Mouse (Mus musculus): ENCODE measurements around the gene Gpr150. TPM values are rescaled to one million over a fixed set of nuclear protein-coding genes. Genes with fewer than 3 reads are reported as not detected.

The Gpr150 gene
- total RNA-seq, 2 experiments from 2014 or later = 0.14 TPM; not detected in 1

DNA sequence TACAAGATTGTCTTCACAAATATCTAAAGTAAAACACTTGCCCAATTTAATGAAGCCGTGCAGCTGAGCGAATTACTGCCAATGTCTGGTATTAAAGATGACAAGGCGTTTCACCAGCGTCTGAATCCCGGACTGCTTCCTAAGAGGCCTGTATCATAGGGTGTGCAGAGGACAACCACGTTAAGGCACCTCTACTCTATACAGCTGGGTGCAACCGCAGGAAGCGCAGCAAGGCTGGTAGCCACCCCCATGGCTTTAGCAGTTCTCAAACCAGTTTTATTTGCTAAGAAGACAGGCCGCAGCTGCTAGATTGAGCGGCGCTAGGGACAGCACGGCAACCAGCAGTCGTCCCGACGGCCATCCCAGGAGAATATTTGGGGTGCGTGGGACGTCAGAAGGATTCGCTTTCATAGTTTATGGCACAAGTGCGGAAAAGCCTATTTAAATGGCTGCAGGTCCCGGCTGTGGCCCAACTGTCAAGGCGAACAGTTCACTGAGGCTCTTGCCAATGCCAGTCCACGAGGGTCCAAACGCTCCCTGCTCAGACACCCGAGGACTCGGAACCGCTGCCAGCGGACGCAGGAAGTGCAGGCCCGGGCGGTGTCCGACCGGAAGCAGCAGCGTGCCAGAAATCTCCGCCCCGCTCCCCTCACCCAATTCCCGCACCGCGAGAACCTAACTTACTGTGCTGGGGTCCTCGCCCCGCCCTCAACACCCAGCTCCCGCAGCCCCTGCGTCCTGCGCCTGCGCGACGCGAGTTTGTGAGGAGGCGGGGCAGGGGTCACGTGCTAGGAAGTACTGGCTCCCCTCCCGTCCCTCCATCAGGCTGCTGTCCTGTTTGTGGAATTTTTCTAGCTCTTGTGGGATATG lies 38.6 kb downstream of the Gpr150 start, which contains the start of gene Rfesd:
Gene Rfesd, minus strand, starts transcription at position 746 of the 870 bp plus-strand sequence.
- DNase-seq = peak; percentile 97 to 98
- intact Hi-C loops (cut with DNase I) = loop anchor here (2.0 to 10.0 kb wide), 3 partner anchors 75 to 313 kb away; partner anchors contain the start of genes Arsk, Ell2, Rhobtb3 and Ttc37

DNA sequence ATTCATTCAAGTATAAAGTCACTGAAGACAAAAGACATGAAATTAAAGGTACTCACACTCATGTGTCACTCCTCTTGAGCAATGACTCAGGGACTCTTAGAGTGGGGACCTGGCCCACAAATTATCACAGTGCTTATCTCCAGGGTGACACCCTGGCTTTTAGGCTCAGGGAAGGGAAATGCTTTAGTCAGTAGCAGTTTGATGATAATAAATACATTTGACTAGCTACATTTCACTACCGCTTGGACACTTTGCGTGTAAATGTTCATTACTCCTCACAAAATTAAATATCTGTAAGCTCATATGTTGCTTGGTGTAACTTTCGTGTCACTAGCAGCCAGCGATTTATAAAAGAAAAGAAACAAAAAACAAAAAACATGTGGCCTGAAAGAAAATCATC lies 39.3 kb downstream of the Gpr150 start:
- DNase-seq = no peak
- intact Hi-C loops (cut with DNase I) = loop anchor here (10.0 kb wide), 1 partner anchor 313 kb away; the partner anchor contains the start of gene Ell2

DNA sequence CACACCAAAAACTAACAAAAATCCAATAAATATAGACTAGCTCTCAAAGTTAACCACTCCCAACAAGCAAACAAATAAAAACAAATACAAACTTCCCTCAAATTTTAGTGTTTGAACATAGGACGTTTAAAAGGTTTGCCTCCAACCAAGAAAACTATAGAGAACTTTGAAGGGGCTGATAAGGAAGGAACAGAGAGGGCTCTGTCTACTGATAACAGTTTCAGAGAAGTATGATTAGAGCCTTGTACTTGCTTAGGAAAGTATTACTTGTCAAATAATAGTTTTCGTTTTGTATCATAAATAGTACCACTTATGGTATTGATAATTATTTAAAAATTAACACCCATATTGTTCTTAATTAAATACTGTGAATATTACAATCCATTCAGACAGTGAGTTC lies 42.3 kb downstream of the Gpr150 start:
- intact Hi-C loops (cut with DNase I) = loop anchor here (10.0 kb wide), 1 partner anchor 310 kb away; the partner anchor contains the start of gene Ell2
- DNase-seq = no peak

Other genes with a start within 250 kb of the Gpr150 start
- 10 to 100 TPM; 40.3 to 46.3 TPM for gene Glrx, start 217.1 kb downstream of the Gpr150 start, total RNA-seq (2021)
- gene Rhobtb3, start 113.1 kb downstream of the Gpr150 start, total RNA-seq (2021) = 10 to 100 TPM; 11.0 to 14.1 TPM
- gene Spata9, start 89.8 kb downstream of the Gpr150 start, total RNA-seq (2021) = not detected
- gene Rfesd, start 38.3 kb downstream of the Gpr150 start, total RNA-seq (2021) = 10 to 100 TPM; 11.5 to 12.1 TPM
- gene Arsk, start 41.7 kb upstream of the Gpr150 start, total RNA-seq (2021) = 1 to 10 TPM; 3.5 to 5.4 TPM
- 10 to 100 TPM in 1 of 2 experiments, 1 to 10 TPM in 1; 9.4 to 10.7 TPM for gene Ttc37, start 41.7 kb upstream of the Gpr150 start, total RNA-seq (2021)
- not detected for gene Fam81b, start 248.1 kb upstream of the Gpr150 start, total RNA-seq (2021)